Mouse (Mus musculus) E14TG2a.4 (cell line): ENCODE data around the gene Spdl1.

ENCODE experiments used
- CTCF ChIP-seq: conservative IDR thresholded peaks from 2 replicates; pipeline ENCODE4 v1.5.1; 2014; ENCODE audit warnings: low read length
- POU5F1 ChIP-seq: IDR thresholded peaks from 2 replicates; pipeline ENCODE4 v1.6.1; 2014; ENCODE audit warnings: low read length, borderline replicate concordance

- no peak for TF ChIP-seq CTCF
- no peak for TF ChIP-seq POU5F1
Measured at GRCm38 (mm10) chr11:34778351-34778750, 55.1 kb downstream of the Spdl1 start.
